Mouse (Mus musculus): ENCODE data around the gene Galc.

GRCm38 (mm10) chr12:98213332-98213731, 45.9 kb downstream of the Galc start:
- no peak for TF ChIP-seq POLR2A (IDR thresholded peaks at IDR 0.05; ENCODE audit: borderline replicate concordance, insufficient read depth, low read length)
- no peak for TF ChIP-seq CTCF (IDR thresholded peaks at IDR 0.05; ENCODE audit: borderline replicate concordance, insufficient read depth, low read depth, low read length)

Measured in cerebellum, adult 2 months (tissue).